Mouse (Mus musculus) kidney, adult 2 months (tissue): Measurements from ENCODE around the gene Wdr37.

ENCODE experiments used
- CTCF ChIP-seq: fragments of 200-500 bp; conservative IDR thresholded peaks from 2 replicates; pipeline ENCODE4 v1.5.1; 2011; ENCODE audit warnings: low read depth, mild to moderate bottlenecking, control low read depth, low read length, moderate library complexity, mixed read lengths; ENCODE audit not compliant: insufficient read depth, insufficient read length
- POLR2A ChIP-seq: fragments of 200-500 bp; IDR thresholded peaks from one replicate; pipeline ENCODE4 v1.6.1; 2011; ENCODE audit warnings: low read depth, low read length, control low read depth

- no peak for TF ChIP-seq CTCF
- no peak for TF ChIP-seq POLR2A
These were observed 14.5 kb upstream of the Wdr37 start for GRCm38 (mm10) chr13:8886185-8886560.
